11 mouse cellular contexts compared by ENCODE assay signal in the genomic region with DNA sequence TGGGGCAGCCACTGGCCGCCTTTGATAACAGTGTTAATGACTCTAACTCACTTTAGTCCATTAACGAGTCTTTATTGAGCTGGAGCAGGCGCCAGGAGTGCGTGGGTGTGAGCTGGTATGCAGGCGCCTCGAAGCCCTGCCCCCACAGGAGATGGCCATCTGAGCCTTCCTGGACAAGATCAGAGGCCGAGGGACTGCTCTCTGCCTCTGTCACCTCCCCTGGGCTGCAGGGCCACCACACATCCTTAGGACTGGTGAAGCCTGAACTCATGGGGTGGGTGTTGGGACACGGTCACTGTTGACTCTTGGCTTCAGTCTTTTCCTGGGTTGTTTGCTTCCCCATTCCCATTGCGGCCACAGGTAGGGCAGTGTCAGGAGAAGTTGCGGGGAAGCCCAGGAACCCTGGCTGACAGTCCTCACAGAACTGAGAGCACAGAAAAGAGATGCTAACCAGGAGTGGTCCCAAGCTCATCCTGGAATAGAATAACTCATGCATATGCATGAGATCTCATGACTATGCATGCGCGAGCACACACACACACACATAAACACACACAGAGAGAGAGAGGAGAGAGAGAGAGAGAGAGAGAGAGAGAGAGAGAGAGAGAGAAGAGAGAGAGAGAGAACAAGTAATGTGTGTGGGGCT.
A peak's percentile ranks its signal among the peaks of the same experiment; 100 is the strongest.
DNase-seq lines count a peak whose midpoint lies in the region; ATAC-seq and TF ChIP-seq lines count a peak whose summit lies in the region.
"Had no signal": no experiment of that assay in that cellular context is flagged by ENCODE, and none has a peak within 500 bp of the region (broad histone marks: within the 10 kb centered on the region; RNA-seq: fewer than 3 reads in every experiment).

No protein-coding gene starts in this region.

- peaks cover 40% of the 10 kb centered on the region for H3K4me1 ChIP-seq in heart, embryonic 12.5 days (replicated peaks)
- H3K4me1 ChIP-seq in forebrain, postnatal 0 days (ENCODE audit: insufficient read depth), result peaks cover 16% of the 10 kb centered on the region
- peaks cover 11% of the 10 kb centered on the region for H3K4me1 ChIP-seq in limb, embryonic 11.5 days (ENCODE audit: control insufficient read depth, insufficient read depth, low read length)
- H3K4me1 ChIP-seq: embryonic facial prominence, embryonic 12.5 days had no signal

- peaks cover 18% of the 10 kb centered on the region for H3K27me3 ChIP-seq in heart, embryonic 12.5 days (replicated peaks)
- no peaks in the 10 kb centered on the region; the same call in 1 of the 2 replicates for H3K27me3 ChIP-seq in forebrain, postnatal 0 days (ENCODE audit: insufficient read depth, low read length)
- H3K27me3 ChIP-seq in limb, embryonic 11.5 days (ENCODE audit: control insufficient read depth, insufficient read depth, low read length), result peaks cover 14% of the 10 kb centered on the region
- H3K27me3 ChIP-seq: CH12.LX had no signal

- H3K4me2 ChIP-seq in heart, embryonic 12.5 days, result peak overlapping the region; percentile 25; the same call in 1 of the 2 replicates
- H3K4me2 ChIP-seq in forebrain, postnatal 0 days (ENCODE audit: low read depth), result peak overlapping the region; percentile 26; the same call in 1 of the 2 replicates
- no peak overlapping the region for H3K4me2 ChIP-seq in limb, embryonic 11.5 days (ENCODE audit: low read depth, severe bottlenecking)
- H3K4me2 ChIP-seq: embryonic facial prominence, embryonic 12.5 days had no signal

- 23% methylated on average over 12 of the region's 12 CpGs for WGBS in heart, embryonic 12.5 days
- WGBS in forebrain, postnatal 0 days, result 20% methylated on average over 12 of the region's 12 CpGs
- 16% methylated on average over 12 of the region's 12 CpGs for WGBS in limb, embryonic 11.5 days

- ATAC-seq in heart, embryonic 12.5 days (ENCODE audit: insufficient number of reproducible peaks, low FRiP score), result 0 out of 2 replicates have a peak, but pooled peaks have one; percentile 33
- ATAC-seq in forebrain, postnatal 0 days, result peak; percentile 86
- no peak for ATAC-seq in limb, embryonic 11.5 days (ENCODE audit: insufficient number of reproducible peaks, low FRiP score, low TSS enrichment, low read depth)
- ATAC-seq in inflammation-experienced regulatory T-cells, adult 6 months, result no peak

- intact Hi-C loops in heart, postnatal 36 days (cut with DNase I), result no loop called here

- H3K9me3 ChIP-seq in heart, embryonic 12.5 days (replicated peaks), result no peaks in the 10 kb centered on the region
- H3K9me3 ChIP-seq in forebrain, postnatal 0 days (ENCODE audit: low read length), result no peaks in the 10 kb centered on the region
- H3K9me3 ChIP-seq in limb, embryonic 11.5 days (ENCODE audit: control insufficient read depth, low read length), result no peaks in the 10 kb centered on the region
- H3K9me3 ChIP-seq: embryonic facial prominence, embryonic 12.5 days had no signal

- H3K9ac ChIP-seq in heart, embryonic 12.5 days, result no peak overlapping the region
- no peak overlapping the region for H3K9ac ChIP-seq in forebrain, postnatal 0 days
- no peak overlapping the region for H3K9ac ChIP-seq in limb, embryonic 11.5 days (ENCODE audit: low read length)
- H3K9ac ChIP-seq: embryonic facial prominence, embryonic 12.5 days had no signal

- no peak for DNase-seq in heart, postnatal 36 days
- peak; percentile 30 for DNase-seq in adrenal gland, postnatal 14 days
- DNase-seq in forebrain, postnatal 0 days, result peak; percentile 56
- peak; percentile 47 for DNase-seq in limb, embryonic 11.5 days (ENCODE audit: low spot score)
- no peak for DNase-seq in gastrocnemius, postnatal 25 days
- no peak for DNase-seq in lung, adult 18-20 months
- DNase-seq: heart, postnatal 10 days had no signal

- no peak for TF ChIP-seq CTCF in forebrain, postnatal 0 days (IDR thresholded peaks at IDR 0.05; ENCODE audit: low read depth)

- H3K36me3 ChIP-seq in heart, embryonic 12.5 days, result no peaks in the 10 kb centered on the region
- H3K36me3 ChIP-seq in forebrain, postnatal 0 days (ENCODE audit: insufficient read depth), result no peaks in the 10 kb centered on the region
- H3K36me3 ChIP-seq in limb, embryonic 11.5 days (ENCODE audit: control insufficient read depth, insufficient read depth, low read length), result no peaks in the 10 kb centered on the region
- H3K36me3 ChIP-seq: embryonic facial prominence, embryonic 12.5 days had no signal

- H3K4me3 ChIP-seq in heart, embryonic 12.5 days, result no peak overlapping the region
- H3K4me3 ChIP-seq in forebrain, postnatal 0 days (ENCODE audit: low read depth, low read length), result no peak overlapping the region
- no peak overlapping the region for H3K4me3 ChIP-seq in limb, embryonic 11.5 days (ENCODE audit: low read depth, low read length)
- H3K4me3 ChIP-seq: embryonic facial prominence, embryonic 12.5 days had no signal

- no peak overlapping the region for H3K27ac ChIP-seq in heart, embryonic 12.5 days (ENCODE audit: poor library complexity, severe bottlenecking)
- H3K27ac ChIP-seq in forebrain, postnatal 0 days (ENCODE audit: low read depth, low read length), result no peak overlapping the region
- H3K27ac ChIP-seq in limb, embryonic 11.5 days (replicated peaks; ENCODE audit: low read depth, low read length), result no peak overlapping the region
- H3K27ac ChIP-seq: embryonic facial prominence, embryonic 12.5 days had no signal

Comparison
In these comparisons a context has a peak if more than half of its experiments do, and no peak if none do; other contexts are left out.
1. ATAC-seq: peak in heart, embryonic 12.5 days (single experiment) and forebrain, postnatal 0 days (single experiment); none in limb, embryonic 11.5 days (single experiment) and inflammation-experienced regulatory T-cells, adult 6 months (single experiment).
2. DNase-seq: peak in adrenal gland, postnatal 14 days (single experiment), forebrain, postnatal 0 days (single experiment) and limb, embryonic 11.5 days (single experiment); none in heart, postnatal 36 days (0 of 2), gastrocnemius, postnatal 25 days (single experiment) and lung, adult 18-20 months (0 of 2).